ENCODE assay signal across 18 mouse cellular contexts in genomic region chr9:33624378-33624777, GRCm38 (mm10).
DNase-seq lines count a peak whose midpoint lies in the region; ATAC-seq and TF ChIP-seq lines count a peak whose summit lies in the region.
"Had no signal": no experiment of that assay in that cellular context is flagged by ENCODE, and none has a peak within 500 bp of the region (broad histone marks: within the 10 kb centered on the region; RNA-seq: fewer than 3 reads in every experiment).

No protein-coding gene starts in this region.

- no peaks in the 10 kb centered on the region for H3K36me3 ChIP-seq in midbrain, embryonic 14.5 days (ENCODE audit: control insufficient read depth, insufficient read depth, low read length)
- H3K36me3 ChIP-seq in midbrain, embryonic 16.5 days (ENCODE audit: control insufficient read depth, insufficient read depth, low read length) = no peaks in the 10 kb centered on the region
- no peaks in the 10 kb centered on the region for H3K36me3 ChIP-seq in neural tube, embryonic 15.5 days
- H3K36me3 ChIP-seq: embryonic facial prominence, embryonic 10.5 days; embryonic facial prominence, embryonic 12.5 days; forebrain, embryonic 12.5 days; forebrain, embryonic 15.5 days had no signal

- no peaks in the 10 kb centered on the region for H3K4me1 ChIP-seq in midbrain, embryonic 14.5 days (ENCODE audit: control insufficient read depth, insufficient read depth, low read length)
- no peaks in the 10 kb centered on the region for H3K4me1 ChIP-seq in midbrain, embryonic 16.5 days (ENCODE audit: control insufficient read depth, insufficient read depth, low read length)
- no peaks in the 10 kb centered on the region for H3K4me1 ChIP-seq in neural tube, embryonic 15.5 days
- H3K4me1 ChIP-seq: embryonic facial prominence, embryonic 10.5 days; embryonic facial prominence, embryonic 12.5 days; forebrain, embryonic 12.5 days had no signal

- H3K4me3 ChIP-seq in midbrain, embryonic 14.5 days (replicated peaks; ENCODE audit: low read depth, low read length) = no peak overlapping the region
- no peak overlapping the region for H3K4me3 ChIP-seq in midbrain, embryonic 16.5 days (ENCODE audit: low read depth, low read length)
- H3K4me3 ChIP-seq in neural tube, embryonic 15.5 days (replicated peaks) = no peak overlapping the region
- H3K4me3 ChIP-seq: embryonic facial prominence, embryonic 10.5 days; embryonic facial prominence, embryonic 12.5 days; forebrain, embryonic 12.5 days; forebrain, embryonic 15.5 days had no signal

- WGBS in midbrain, embryonic 14.5 days = 95% methylated on average over 1 of the region's 1 CpGs
- 79% methylated on average over 1 of the region's 1 CpGs for WGBS in midbrain, embryonic 16.5 days
- WGBS in neural tube, embryonic 15.5 days = 89% methylated on average over 1 of the region's 1 CpGs

- no peaks in the 10 kb centered on the region for H3K27me3 ChIP-seq in midbrain, embryonic 14.5 days (ENCODE audit: control insufficient read depth, insufficient read depth, low read length)
- H3K27me3 ChIP-seq in midbrain, embryonic 16.5 days (ENCODE audit: control insufficient read depth, insufficient read depth, low read depth, low read length) = no peaks in the 10 kb centered on the region
- H3K27me3 ChIP-seq in neural tube, embryonic 15.5 days (replicated peaks) = no peaks in the 10 kb centered on the region
- H3K27me3 ChIP-seq: embryonic facial prominence, embryonic 12.5 days; forebrain, embryonic 12.5 days; forebrain, embryonic 15.5 days had no signal

- no peak for TF ChIP-seq CTCF in brain, embryonic 14.5 days (IDR thresholded peaks at IDR 0.05; ENCODE audit: borderline replicate concordance, extremely low read depth, insufficient read depth, insufficient read length)

- TF ChIP-seq POLR2A in brain, embryonic 14.5 days (IDR thresholded peaks at IDR 0.05; ENCODE audit: borderline replicate concordance, extremely low read depth, insufficient read depth, insufficient read length, poor library complexity, severe bottlenecking) = no peak

- no peak overlapping the region for H3K4me2 ChIP-seq in midbrain, embryonic 14.5 days (ENCODE audit: low read length)
- H3K4me2 ChIP-seq in midbrain, embryonic 16.5 days (ENCODE audit: low read length) = no peak overlapping the region
- no peak overlapping the region for H3K4me2 ChIP-seq in neural tube, embryonic 15.5 days
- H3K4me2 ChIP-seq: embryonic facial prominence, embryonic 12.5 days; forebrain, embryonic 12.5 days; forebrain, embryonic 15.5 days had no signal

- H3K27ac ChIP-seq in midbrain, embryonic 14.5 days (replicated peaks; ENCODE audit: low read depth, low read length) = no peak overlapping the region
- H3K27ac ChIP-seq in midbrain, embryonic 16.5 days (ENCODE audit: low read length) = no peak overlapping the region
- H3K27ac ChIP-seq in neural tube, embryonic 15.5 days (replicated peaks) = no peak overlapping the region
- H3K27ac ChIP-seq: embryonic facial prominence, embryonic 10.5 days; embryonic facial prominence, embryonic 12.5 days; forebrain, embryonic 12.5 days; forebrain, embryonic 15.5 days had no signal

- ATAC-seq in midbrain, embryonic 14.5 days (ENCODE audit: low FRiP score, low TSS enrichment) = no peak
- ATAC-seq in midbrain, embryonic 16.5 days = no peak
- ATAC-seq in neural tube, embryonic 15.5 days (ENCODE audit: low FRiP score) = peak; percentile 53; the same call in 1 of the 2 replicates
- ATAC-seq in granulocyte monocyte progenitor cell, adult 5-6 weeks (replicated peaks; ENCODE audit: poor library complexity, severe bottlenecking) = no peak
- ATAC-seq: forebrain, embryonic 15.5 days; forebrain, postnatal 0 days had no signal

- H3K9ac ChIP-seq in midbrain, embryonic 14.5 days (replicated peaks; ENCODE audit: low read length) = no peak overlapping the region
- H3K9ac ChIP-seq in midbrain, embryonic 16.5 days (ENCODE audit: low read depth, low read length) = no peak overlapping the region
- H3K9ac ChIP-seq in neural tube, embryonic 15.5 days (replicated peaks) = no peak overlapping the region
- H3K9ac ChIP-seq: embryonic facial prominence, embryonic 12.5 days; forebrain, embryonic 12.5 days; forebrain, embryonic 15.5 days; forebrain, postnatal 0 days had no signal

- no peaks in the 10 kb centered on the region for H3K9me3 ChIP-seq in midbrain, embryonic 14.5 days (ENCODE audit: control insufficient read depth, low read length)
- H3K9me3 ChIP-seq in midbrain, embryonic 16.5 days (replicated peaks; ENCODE audit: control insufficient read depth, low read length, poor library complexity, severe bottlenecking) = no peaks in the 10 kb centered on the region
- H3K9me3 ChIP-seq in neural tube, embryonic 15.5 days (replicated peaks) = no peaks in the 10 kb centered on the region
- H3K9me3 ChIP-seq: embryonic facial prominence, embryonic 10.5 days; embryonic facial prominence, embryonic 12.5 days; forebrain, embryonic 12.5 days; forebrain, embryonic 15.5 days had no signal

- peak; percentile 11 for DNase-seq in midbrain, embryonic 14.5 days
- peak; percentile 37 for DNase-seq in brain, embryonic 14.5 days (ENCODE audit: low read depth)
- DNase-seq: adrenal gland, adult 2 months; adrenal gland, postnatal 10 days; adrenal gland, postnatal 25 days; cerebellum, adult 11-12 months; cerebellum, adult 2 months; cerebellum, adult 9-10 months; cerebellum, postnatal 10 days; cerebellum, postnatal 25 days; forebrain, postnatal 0 days had no signal
